Mouse (Mus musculus) stomach, postnatal 0 days (tissue): Measurements from ENCODE around the gene Crtc1.

Experiments used
- CTCF ChIP-seq: IDR thresholded peaks from 2 replicates; pipeline ENCODE4 v1.5.1; 2016; ENCODE audit warnings: antibody characterized with exemption, low read depth, mild to moderate bottlenecking, moderate library complexity
- EP300 ChIP-seq: optimal IDR thresholded peaks from 2 replicates; pipeline ENCODE3; 2016; ENCODE audit warnings: antibody characterized with exemption

DNA sequence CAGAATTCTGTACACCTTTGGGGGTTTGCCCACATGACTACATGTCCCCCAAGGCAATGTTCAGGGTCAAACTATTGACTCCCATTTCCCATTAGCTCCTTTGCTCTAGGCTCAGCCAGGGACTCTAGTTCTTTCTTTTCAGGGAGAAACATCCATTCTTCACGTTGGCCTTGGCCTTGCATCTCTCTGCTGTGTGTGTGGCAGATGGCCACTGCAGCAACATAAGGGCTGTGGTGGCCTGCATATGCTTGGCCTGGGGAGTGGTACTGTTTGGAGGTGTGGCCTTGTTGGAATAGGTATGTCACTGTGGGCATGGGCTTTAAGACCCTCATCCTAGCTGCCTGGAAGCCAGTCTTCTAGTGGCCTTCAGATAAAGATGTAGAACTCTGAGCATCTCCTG lies 6.6 kb upstream of the Crtc1 start:
- TF ChIP-seq CTCF (no peak), EP300 (no peak)
